Mouse (Mus musculus): ENCODE data around the gene Mex3a.

GRCm38 (mm10) chr3:88566536-88567061, 34.4 kb downstream of the Mex3a start:
- TF ChIP-seq POLR2AphosphoS2 (IDR thresholded peaks at IDR 0.05; ENCODE audit: insufficient read length, low read depth) (no peak), MYOG (IDR thresholded peaks at IDR 0.05; ENCODE audit: control insufficient read depth in 1 of 3, insufficient read depth in 1 of 3, insufficient read length in 2 of 3, low read depth in 2 of 3) (no peak), POLR2A (IDR thresholded peaks at IDR 0.05; ENCODE audit: insufficient read length, low read depth) (no peak), CEBPB (IDR thresholded peaks at IDR 0.05; ENCODE audit: insufficient read depth, poor library complexity, severe bottlenecking) (no peak), TCF12 (IDR thresholded peaks at IDR 0.05; ENCODE audit: insufficient read depth, poor library complexity, severe bottlenecking) (no peak)

Measured in myocyte (in vitro differentiated cells).